Mouse (Mus musculus) brain, embryonic 14.5 days (tissue): ENCODE measurements around the gene Fanci.

Experiments used
- CTCF ChIP-seq: fragments of 200-500 bp; IDR thresholded peaks from 2 replicates; pipeline ENCODE4 v1.5.1; 2012; ENCODE audit warnings: inconsistent platforms, mild to moderate bottlenecking, moderate library complexity, borderline replicate concordance; ENCODE audit not compliant: insufficient read depth, insufficient read length; ENCODE audit errors: extremely low read depth
- POLR2A ChIP-seq: fragments of 200-500 bp; IDR thresholded peaks from 2 replicates; pipeline ENCODE4 v1.6.1; 2012; ENCODE audit warnings: mild to moderate bottlenecking, inconsistent platforms, borderline replicate concordance; ENCODE audit not compliant: poor library complexity, insufficient read depth, insufficient read length, severe bottlenecking; ENCODE audit errors: extremely low read depth

GRCm38 (mm10) chr7:79465461-79466044 lies 73.8 kb downstream of the Fanci start:
- TF ChIP-seq CTCF (no peak), POLR2A (no peak)
